Mouse (Mus musculus) small intestine, adult 2 months (tissue): Measurements from ENCODE around the gene Thrb. TPM values are rescaled to one million over a fixed set of nuclear protein-coding genes. Genes with fewer than 3 reads are reported as not detected.

Source experiments
- H3K27ac ChIP-seq: fragments of 200-500 bp; 2 replicates; pipeline ENCODE4 v1.5.1; 2012; ENCODE audit warnings: low read depth, low read length, control low read depth, inconsistent platforms; ENCODE audit not compliant: insufficient read depth
- H3K27me3 ChIP-seq: fragments of 200-500 bp; 2 replicates; pipeline ENCODE4 v1.6.1; 2012; ENCODE audit warnings: mild to moderate bottlenecking, moderate library complexity, low read length, inconsistent platforms; ENCODE audit not compliant: control insufficient read depth, insufficient read depth
- H3K36me3 ChIP-seq: fragments of 200-500 bp; 2 replicates; pipeline ENCODE4 v1.6.1; 2012; ENCODE audit warnings: mild to moderate bottlenecking, low read length, control low read depth, inconsistent platforms; ENCODE audit not compliant: control insufficient read depth, insufficient read depth
- H3K4me1 ChIP-seq: fragments of 200-500 bp; 2 replicates; pipeline ENCODE4 v1.6.1; 2012; ENCODE audit warnings: low read length, inconsistent platforms, mixed read lengths; ENCODE audit not compliant: control insufficient read depth, insufficient read depth, insufficient read length
- H3K4me3 ChIP-seq: fragments of 200-500 bp; 2 replicates; pipeline ENCODE4 v1.5.1; 2012; ENCODE audit warnings: low read depth, mild to moderate bottlenecking, control low read depth, inconsistent platforms, low read length, moderate library complexity
- CTCF ChIP-seq: fragments of 200-500 bp; IDR thresholded peaks from 2 replicates; pipeline ENCODE4 v1.5.1; 2012; ENCODE audit warnings: low read depth, mild to moderate bottlenecking, control low read depth, inconsistent platforms, low read length, moderate library complexity, mixed read lengths; ENCODE audit not compliant: insufficient replicate concordance, insufficient read length; ENCODE audit errors: extremely low read depth
- POLR2A ChIP-seq: fragments of 200-500 bp; IDR thresholded peaks from 2 replicates; pipeline ENCODE4 v1.6.1; 2012; ENCODE audit warnings: low read depth, mild to moderate bottlenecking, control low read depth, inconsistent platforms, low read length, moderate library complexity
- WGBS: fragments of 180-500 bp; shearing (Covaris S2); methylation state at CpG from one replicate; pipeline ENCODE4 v1.1.7; 2018; 5-methylcytosine and 5-hydroxymethylcytosine counted together
- polyA plus RNA-seq: library from polyadenylated mRNA; depleted of rRNA; stranded (reverse); fragments of >200 nt; gene quantifications from 2 replicates; pipeline ENCODE4 v1.2.3, GENCODE M21; 2012; rRNA removed

Thrb gene
- polyA plus RNA-seq, result 0.95 and 2.5 TPM in 2 replicates

DNA sequence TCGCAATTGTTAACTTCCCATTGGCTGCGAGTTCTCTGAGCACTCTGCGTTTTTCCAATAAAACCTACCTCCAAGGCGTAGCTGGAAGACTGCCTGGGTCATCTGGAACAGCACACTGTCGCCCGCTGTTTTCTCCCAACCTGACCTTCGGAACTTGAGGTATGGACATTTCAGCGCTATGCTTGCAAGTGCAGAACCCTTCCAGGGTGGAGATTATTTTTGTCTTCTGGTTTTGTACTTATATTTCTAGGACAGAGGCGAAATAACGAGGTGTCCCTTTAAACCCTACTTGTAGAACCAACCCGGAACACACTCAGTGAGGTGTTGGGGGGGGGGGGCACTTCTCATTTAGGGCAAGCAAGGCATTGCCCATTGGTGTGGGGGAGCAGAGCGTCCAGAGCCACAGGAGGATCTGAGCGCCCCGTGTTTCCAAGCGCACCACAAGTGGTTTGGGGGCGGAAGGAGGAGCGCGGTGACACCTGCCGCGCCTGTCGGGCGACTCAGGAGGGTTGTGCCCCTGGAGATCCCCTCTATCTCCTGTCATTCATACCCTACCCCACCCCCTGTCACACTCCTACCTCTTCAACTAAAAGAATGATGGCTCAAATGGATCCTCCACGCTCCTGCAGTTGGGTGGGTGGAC, at the start of gene Thrb:
TSS of gene Thrb (plus strand) at position 576 of the 643 bp plus-strand sequence.
- peak within 1 kb of the TSS; percentile 78 for H3K27ac ChIP-seq
- no peaks in the 10 kb centered on the region for H3K36me3 ChIP-seq
- H3K4me1 ChIP-seq, result no peaks in the 10 kb centered on the region; the same call in 1 of the 2 replicates
- peak within 1 kb of the TSS; percentile 80 for H3K4me3 ChIP-seq
- H3K27me3 ChIP-seq, result no peaks in the 10 kb centered on the region
- 1% methylated on average over 23 of the region's 23 CpGs for whole genome bisulfite sequencing
- no peak for TF ChIP-seq POLR2A
- no peak for TF ChIP-seq CTCF

DNA sequence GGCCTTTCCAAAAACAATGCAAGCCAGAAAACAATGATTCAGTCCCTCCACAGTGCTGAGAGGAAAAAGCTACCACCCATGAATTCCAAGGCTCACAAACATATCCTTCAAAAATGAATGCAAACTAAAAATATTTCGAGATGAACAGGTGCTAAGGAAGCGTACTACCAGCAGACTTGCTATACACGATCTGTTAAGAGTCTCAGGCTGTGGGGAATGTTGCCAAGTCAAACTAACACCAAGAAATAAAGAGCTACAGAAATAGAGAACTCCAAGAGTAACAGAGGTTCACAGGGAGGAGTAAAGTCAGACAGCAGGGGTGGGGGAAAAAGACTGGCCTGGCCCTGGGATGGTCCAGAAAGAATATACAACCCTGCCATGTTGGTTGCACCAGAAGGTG, 38.4 kb upstream of the Thrb start:
- no peak overlapping the region for H3K27ac ChIP-seq
- no peaks in the 10 kb centered on the region for H3K4me1 ChIP-seq
- no peaks in the 10 kb centered on the region for H3K27me3 ChIP-seq
- TF ChIP-seq CTCF (no peak), POLR2A (no peak)
- no peak overlapping the region for H3K4me3 ChIP-seq
- 53% methylated on average over 3 of the region's 3 CpGs for WGBS
- H3K36me3 ChIP-seq, result no peaks in the 10 kb centered on the region

DNA sequence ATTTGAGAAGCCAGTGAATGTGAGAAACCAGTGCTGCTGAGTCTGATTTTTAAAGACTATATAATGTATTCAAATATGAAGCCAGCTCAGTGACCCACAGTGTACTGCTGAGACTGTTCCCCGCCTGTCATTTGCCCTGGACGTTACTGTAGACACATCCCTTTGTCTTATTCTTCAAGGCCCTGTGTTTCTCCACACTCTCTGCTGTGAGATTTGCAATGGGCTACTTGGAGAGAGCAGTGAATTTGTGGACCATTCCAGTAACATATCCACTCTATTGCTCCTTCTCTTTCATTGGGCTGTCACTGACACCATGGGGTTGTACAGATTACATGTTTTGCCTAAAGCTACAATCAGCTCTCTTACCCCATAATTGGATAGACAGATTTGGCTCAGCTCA, 36.1 kb upstream of the Thrb start:
- WGBS, result 85% methylated on average over 2 of the region's 2 CpGs
- H3K4me3 ChIP-seq, result no peak overlapping the region
- TF ChIP-seq POLR2A (no peak), CTCF (no peak)
- H3K4me1 ChIP-seq, result no peaks in the 10 kb centered on the region
- no peaks in the 10 kb centered on the region for H3K36me3 ChIP-seq
- H3K27me3 ChIP-seq, result no peaks in the 10 kb centered on the region
- H3K27ac ChIP-seq, result no peak overlapping the region

DNA sequence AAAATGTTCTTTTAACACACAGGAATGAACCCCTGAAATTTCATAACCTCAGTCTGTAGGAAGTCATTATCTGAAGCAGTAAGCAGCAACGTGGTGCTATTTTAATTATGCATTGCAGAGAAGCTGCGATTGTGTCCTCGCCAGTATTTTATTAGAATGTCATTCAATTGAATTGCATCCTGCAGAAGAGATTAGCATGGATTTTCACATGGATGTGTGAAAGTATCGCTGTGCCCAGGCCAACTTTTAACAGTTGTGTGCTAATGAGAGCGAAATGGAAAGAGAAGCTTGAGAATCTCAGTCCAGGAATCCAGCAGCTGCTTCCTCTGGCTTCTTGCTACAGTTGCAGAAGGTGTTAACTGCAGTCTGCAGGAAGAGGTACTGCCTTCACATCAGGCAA, 30.8 kb upstream of the Thrb start:
- no peaks in the 10 kb centered on the region for H3K36me3 ChIP-seq
- 58% methylated on average over 5 of the region's 5 CpGs for WGBS
- H3K4me3 ChIP-seq, result no peak overlapping the region
- H3K27me3 ChIP-seq, result no peaks in the 10 kb centered on the region
- no peak overlapping the region for H3K27ac ChIP-seq
- peaks cover 7% of the 10 kb centered on the region for H3K4me1 ChIP-seq
- no peak for TF ChIP-seq CTCF
- TF ChIP-seq POLR2A, result no peak

DNA sequence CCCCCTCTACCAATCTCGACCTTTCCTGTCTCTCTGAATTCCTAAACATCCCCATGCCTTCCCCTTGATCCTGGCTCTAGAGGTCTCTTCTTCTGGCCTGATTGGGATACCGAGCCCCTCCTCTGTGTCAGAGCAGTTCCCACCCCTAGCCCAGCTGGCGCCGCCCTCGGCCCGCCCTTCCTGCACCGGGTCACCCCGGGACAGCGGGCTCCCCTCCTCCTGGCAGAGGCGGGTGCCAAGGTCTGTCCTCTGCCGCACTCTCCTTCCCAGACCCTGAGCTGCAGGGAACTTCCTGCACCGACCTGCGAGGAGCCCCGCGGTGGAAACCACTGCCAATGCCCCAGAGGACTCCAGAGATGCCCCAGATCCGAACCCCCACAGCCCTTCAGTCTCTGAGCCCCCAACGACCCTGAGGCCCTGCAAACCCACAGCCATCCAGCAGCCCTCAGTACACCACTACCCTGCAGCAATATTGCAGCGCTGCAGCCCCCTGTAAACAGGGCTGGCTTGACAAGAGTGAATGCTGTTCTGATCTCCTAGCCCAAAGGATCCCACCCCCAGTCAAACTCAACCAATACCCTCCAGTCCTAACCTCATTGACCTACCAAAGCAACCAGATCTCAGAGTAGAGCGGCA, 27.1 kb upstream of the Thrb start:
- Histone ChIP-seq H3K27ac (no peak overlapping the region), H3K4me1 (peaks cover 7% of the 10 kb centered on the region), H3K36me3 (no peaks in the 10 kb centered on the region), H3K4me3 (peak overlapping the region; percentile 18), H3K27me3 (no peaks in the 10 kb centered on the region)
- TF ChIP-seq CTCF, result no peak
- no peak for TF ChIP-seq POLR2A
- 7% methylated on average over 19 of the region's 19 CpGs for WGBS

DNA sequence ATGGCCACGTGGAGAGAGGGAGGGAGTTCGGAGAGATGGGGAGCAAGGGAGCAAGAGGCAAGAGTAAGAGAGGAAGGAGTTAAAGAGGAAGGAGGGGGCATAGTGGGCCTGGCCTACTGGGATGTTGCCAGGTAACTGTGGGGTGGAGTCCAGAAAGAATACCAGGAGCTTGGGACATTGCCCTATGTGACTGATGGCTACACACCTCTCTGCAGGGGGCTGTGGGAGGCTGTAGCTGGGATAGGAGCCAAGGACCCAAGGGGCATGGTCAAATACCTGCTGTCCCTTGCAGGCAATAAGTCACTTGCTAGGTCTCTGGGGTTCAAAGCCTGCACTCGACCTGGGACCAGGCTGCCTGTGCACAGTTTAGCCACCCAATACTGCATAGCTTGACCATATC, 23.1 kb upstream of the Thrb start:
- Histone ChIP-seq H3K27ac (no peak overlapping the region), H3K4me3 (no peak overlapping the region), H3K27me3 (no peaks in the 10 kb centered on the region), H3K36me3 (no peaks in the 10 kb centered on the region), H3K4me1 (peaks cover 7% of the 10 kb centered on the region)
- WGBS, result 74% methylated on average over 3 of the region's 3 CpGs
- TF ChIP-seq CTCF (no peak), POLR2A (no peak)

DNA sequence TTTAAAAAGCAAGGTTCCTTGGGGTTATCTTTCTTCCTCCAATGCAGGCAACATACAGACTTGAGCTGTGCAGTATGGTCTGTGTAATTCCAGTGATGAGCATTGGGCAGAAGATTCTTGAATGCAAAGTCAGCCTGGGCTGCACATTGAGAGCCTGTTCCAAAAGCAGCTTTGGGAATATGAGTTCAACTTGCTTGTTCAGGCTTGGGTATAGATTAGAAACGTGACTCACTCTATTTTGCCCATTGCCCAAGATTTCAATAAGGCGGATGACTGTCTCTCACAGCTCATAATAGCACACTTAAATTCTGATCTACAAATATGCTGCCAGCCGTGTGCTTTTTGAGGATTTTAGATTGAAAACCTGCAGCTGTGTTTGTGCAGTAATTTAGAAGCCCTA, 18.3 kb upstream of the Thrb start:
- WGBS, result 77% methylated on average over 3 of the region's 3 CpGs
- Histone ChIP-seq H3K4me1 (no peaks in the 10 kb centered on the region), H3K4me3 (no peak overlapping the region), H3K36me3 (no peaks in the 10 kb centered on the region), H3K27ac (no peak overlapping the region), H3K27me3 (no peaks in the 10 kb centered on the region)
- TF ChIP-seq CTCF (no peak), POLR2A (no peak)
